Mouse (Mus musculus) forebrain, embryonic 11.5 days (tissue): ENCODE measurements around the gene Enox1. TPM values are rescaled to one million over a fixed set of nuclear protein-coding genes. Genes with fewer than 3 reads are reported as not detected.

ENCODE experiments used
- ATAC-seq: fragments of 200-750 bp; cut with Nextera tagmentation; replicated peaks from 2 replicates; pipeline ENCODE4 v1.8.0; 2017; ENCODE audit warnings: moderate TSS enrichment; ENCODE audit not compliant: low FRiP score
- DNase-seq: peaks from one replicate; pipeline ENCODE4 v3.0.0-alpha.2; 2017; ENCODE audit warnings: low spot score
- H3K27ac ChIP-seq: fragments of 300-500 bp; sonication (generic); 2 replicates; pipeline ENCODE4 v1.5.1; 2014; ENCODE audit warnings: low read depth, low read length
- H3K27me3 ChIP-seq: fragments of 300-500 bp; sonication (generic); 2 replicates; pipeline ENCODE4 v1.6.1; 2014; ENCODE audit warnings: mild to moderate bottlenecking, low read length, mixed read lengths; ENCODE audit not compliant: control insufficient read depth, insufficient read depth
- H3K36me3 ChIP-seq: fragments of 300-500 bp; sonication (generic); 2 replicates; pipeline ENCODE4 v1.6.1; 2014; ENCODE audit warnings: mild to moderate bottlenecking, low read length, moderate library complexity, mixed read lengths; ENCODE audit not compliant: control insufficient read depth, insufficient read depth
- H3K4me1 ChIP-seq: fragments of 300-500 bp; sonication (generic); replicated peaks from 2 replicates; pipeline ENCODE4 v1.6.1; 2014; ENCODE audit warnings: low read length, mixed read lengths; ENCODE audit not compliant: control insufficient read depth, insufficient read depth
- H3K4me2 ChIP-seq: fragments of 300-500 bp; sonication (generic); 2 replicates; pipeline ENCODE4 v1.6.1; 2014; ENCODE audit warnings: low read depth, mild to moderate bottlenecking, low read length, moderate library complexity, mixed read lengths; ENCODE audit not compliant: severe bottlenecking
- H3K4me3 ChIP-seq: fragments of 300-500 bp; sonication (generic); 2 replicates; pipeline ENCODE4 v1.5.1; 2014; ENCODE audit warnings: low read depth, low read length
- H3K9ac ChIP-seq: fragments of 300-500 bp; sonication (generic); 2 replicates; pipeline ENCODE4 v1.6.1; 2014; ENCODE audit warnings: low read length
- H3K9me3 ChIP-seq: fragments of 300-500 bp; sonication (generic); 2 replicates; pipeline ENCODE4 v1.6.1; 2016; ENCODE audit warnings: low read length, mixed read lengths; ENCODE audit not compliant: control insufficient read depth
- WGBS: fragments of 180-500 bp; shearing (Covaris S2); extraction: QIAGEN DNeasy Blood & Tissue Kit; methylation state at CpG from one replicate; pipeline ENCODE4 v1.1.7; 2014; 5-methylcytosine and 5-hydroxymethylcytosine counted together
- polyA plus RNA-seq: library from polyadenylated mRNA; unstranded; fragments of >200 nt; fragmentation: Nextera tagmentation; extraction: Ambion mirVana; gene quantifications from 2 replicates; pipeline ENCODE4 v1.2.1, GENCODE M21; 2014

Gene Enox1
- polyA plus RNA-seq, 1 experiment from 2014 or later, result 22.6 TPM

DNA sequence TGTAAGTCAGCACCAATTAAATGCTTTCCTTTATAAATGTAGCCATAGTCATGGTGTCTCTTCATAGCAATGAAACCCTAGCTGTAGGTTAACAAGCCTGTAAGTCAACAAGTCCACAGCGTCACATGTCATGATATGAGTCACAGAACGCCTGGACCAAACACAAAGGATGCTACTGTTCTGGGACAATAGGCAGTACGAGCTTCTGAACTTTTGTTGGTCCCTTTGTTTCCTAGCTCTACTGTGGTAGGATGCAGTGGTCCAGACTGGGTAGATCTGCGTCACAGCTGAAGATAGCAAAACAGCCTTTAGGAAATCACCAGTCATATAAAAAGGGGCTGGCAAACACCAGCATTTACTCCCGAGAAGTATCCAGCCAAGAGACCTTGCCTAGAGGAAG, 135.2 kb downstream of the Enox1 start:
- Histone ChIP-seq H3K27me3 (no peaks in the 10 kb centered on the region), H3K9ac (no peak overlapping the region), H3K4me1 (no peaks in the 10 kb centered on the region), H3K27ac (no peak overlapping the region), H3K4me2 (no peak overlapping the region), H3K4me3 (no peak overlapping the region), H3K36me3 (no peaks in the 10 kb centered on the region), H3K9me3 (no peaks in the 10 kb centered on the region)
- no peak for DNase-seq
- no peak for ATAC-seq
- 90% methylated on average over 5 of the region's 5 CpGs for WGBS

GRCm38 (mm10) chr14:77297039-77297438, 140.5 kb downstream of the Enox1 start:
- Histone ChIP-seq H3K4me2 (no peak overlapping the region), H3K27me3 (no peaks in the 10 kb centered on the region), H3K9me3 (no peaks in the 10 kb centered on the region), H3K36me3 (no peaks in the 10 kb centered on the region), H3K9ac (no peak overlapping the region), H3K27ac (no peak overlapping the region), H3K4me3 (no peak overlapping the region), H3K4me1 (no peaks in the 10 kb centered on the region)
- 66% methylated on average over 4 of the region's 4 CpGs for WGBS
- DNase-seq (no peak), ATAC-seq (no peak)

DNA sequence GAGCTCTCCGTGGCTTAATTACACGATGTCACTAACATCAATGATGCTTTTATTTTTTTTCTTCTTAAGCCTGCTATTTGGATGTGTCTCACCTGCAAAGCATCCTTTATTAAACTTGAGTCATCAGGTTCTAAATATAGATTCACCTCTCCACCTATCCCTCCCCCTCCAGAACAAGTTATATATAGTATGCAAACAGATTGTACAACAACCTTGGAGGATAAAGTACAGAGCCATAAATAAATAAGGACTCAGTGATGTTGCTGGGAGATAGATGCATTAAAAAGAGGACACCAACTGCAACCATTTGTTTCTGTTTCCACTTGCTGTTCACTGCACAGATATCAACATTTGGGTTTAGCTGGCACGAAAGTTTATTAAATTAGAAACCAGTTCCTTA, 141.8 kb downstream of the Enox1 start:
- no peaks in the 10 kb centered on the region for H3K9me3 ChIP-seq
- no peak overlapping the region for H3K27ac ChIP-seq
- no peaks in the 10 kb centered on the region for H3K4me1 ChIP-seq
- H3K36me3 ChIP-seq, result no peaks in the 10 kb centered on the region
- no peaks in the 10 kb centered on the region for H3K27me3 ChIP-seq
- ATAC-seq (no peak), DNase-seq (no peak)
- H3K9ac ChIP-seq, result no peak overlapping the region
- H3K4me3 ChIP-seq, result no peak overlapping the region
- 98% methylated on average over 3 of the region's 3 CpGs for WGBS
- no peak overlapping the region for H3K4me2 ChIP-seq

DNA sequence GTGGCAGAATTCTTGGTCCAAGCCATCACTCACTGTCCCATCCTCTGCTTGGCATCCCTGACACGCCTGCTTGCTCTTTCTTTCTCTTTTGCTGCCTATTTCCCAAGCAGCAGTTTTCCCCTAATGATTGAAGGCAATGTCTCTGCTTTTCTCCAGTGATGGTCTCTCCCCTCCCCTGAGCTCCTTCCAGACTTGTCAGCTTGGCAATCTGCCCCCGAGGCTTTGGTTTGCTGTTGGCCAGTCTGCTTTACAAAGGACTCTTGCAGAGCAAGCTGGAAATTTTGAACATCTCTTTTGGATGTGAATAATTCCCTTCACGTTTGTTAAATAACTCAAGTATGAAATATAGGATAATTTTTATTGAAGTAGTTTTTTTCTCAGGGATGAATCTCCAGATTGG, 153.0 kb downstream of the Enox1 start:
- no peaks in the 10 kb centered on the region for H3K36me3 ChIP-seq
- 80% methylated on average over 3 of the region's 3 CpGs for WGBS
- H3K4me1 ChIP-seq, result no peaks in the 10 kb centered on the region; the same call in 1 of the 2 replicates
- no peak overlapping the region for H3K4me2 ChIP-seq
- no peak overlapping the region for H3K4me3 ChIP-seq
- H3K27ac ChIP-seq, result no peak overlapping the region
- no peaks in the 10 kb centered on the region for H3K9me3 ChIP-seq
- no peak for ATAC-seq
- DNase-seq, result no peak
- no peak overlapping the region for H3K9ac ChIP-seq
- no peaks in the 10 kb centered on the region for H3K27me3 ChIP-seq

- 82% methylated on average over 6 of the region's 6 CpGs for WGBS
These were observed 154.9 kb downstream of the Enox1 start for GRCm38 (mm10) chr14:77311456-77311855.

DNA sequence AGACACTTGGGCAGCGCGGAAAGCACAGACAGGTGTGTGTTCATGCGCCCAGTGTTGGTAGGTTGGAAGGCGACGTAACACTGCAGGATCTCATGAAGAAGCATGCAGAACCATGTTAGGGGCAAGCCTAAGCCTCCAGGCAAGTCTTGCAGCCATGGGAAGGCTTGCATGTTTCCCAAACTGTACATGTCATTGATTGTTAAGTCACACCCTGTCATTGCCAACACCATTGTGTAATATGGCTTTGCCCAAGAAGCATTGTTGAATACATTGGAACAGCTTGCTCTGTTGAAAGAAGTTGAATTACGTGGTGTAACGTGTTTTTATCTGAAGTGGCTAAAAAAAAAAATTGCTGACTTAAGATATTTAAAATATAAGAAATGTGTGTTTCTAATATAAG, 162.8 kb downstream of the Enox1 start:
- no peak overlapping the region for H3K4me2 ChIP-seq
- no peaks in the 10 kb centered on the region for H3K9me3 ChIP-seq
- H3K36me3 ChIP-seq, result no peaks in the 10 kb centered on the region
- H3K9ac ChIP-seq, result no peak overlapping the region
- no peak for ATAC-seq
- no peaks in the 10 kb centered on the region for H3K27me3 ChIP-seq
- no peak overlapping the region for H3K4me3 ChIP-seq
- no peak for DNase-seq
- WGBS, result 93% methylated on average over 7 of the region's 7 CpGs
- no peaks in the 10 kb centered on the region for H3K4me1 ChIP-seq
- no peak overlapping the region for H3K27ac ChIP-seq

More at GRCm38 (mm10) chr14:77311456-77311855, 154.9 kb downstream of the Enox1 start:
- H3K4me2 ChIP-seq, result no peak overlapping the region
- no peak overlapping the region for H3K9ac ChIP-seq
- H3K4me3 ChIP-seq, result no peak overlapping the region
- H3K27me3 ChIP-seq, result no peaks in the 10 kb centered on the region
- ATAC-seq (no peak), DNase-seq (no peak)
- H3K36me3 ChIP-seq, result no peaks in the 10 kb centered on the region
- H3K27ac ChIP-seq, result no peak overlapping the region
- H3K4me1 ChIP-seq, result no peaks in the 10 kb centered on the region; the same call in 1 of the 2 replicates
- H3K9me3 ChIP-seq, result no peaks in the 10 kb centered on the region

DNA sequence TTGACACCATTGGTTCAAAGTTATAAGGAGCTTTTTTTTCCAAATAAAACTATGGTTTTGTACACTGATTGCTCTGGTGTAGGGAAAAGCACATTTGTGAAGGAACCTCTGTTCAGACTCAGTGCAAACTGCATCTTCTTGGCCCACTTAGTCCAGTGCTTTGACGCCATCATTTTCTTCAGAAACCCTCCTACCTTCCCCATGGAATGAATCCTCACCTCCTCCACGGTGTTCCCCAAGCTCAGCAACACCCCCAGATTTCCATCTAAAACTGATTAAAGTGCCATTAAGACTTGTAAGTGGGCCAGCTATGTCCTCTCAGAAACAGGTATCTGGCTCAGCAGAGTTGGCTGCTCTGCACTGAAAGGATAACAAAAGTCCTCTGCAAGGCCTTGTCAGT, 167.8 kb downstream of the Enox1 start:
- H3K4me1 ChIP-seq, result no peaks in the 10 kb centered on the region
- 96% methylated on average over 2 of the region's 2 CpGs for WGBS

GRCm38 (mm10) chr14:77327693-77328092, 171.1 kb downstream of the Enox1 start:
- Histone ChIP-seq H3K4me1 (no peaks in the 10 kb centered on the region), H3K4me3 (no peak overlapping the region), H3K27ac (no peak overlapping the region), H3K27me3 (no peaks in the 10 kb centered on the region), H3K9ac (no peak overlapping the region), H3K4me2 (no peak overlapping the region), H3K9me3 (no peaks in the 10 kb centered on the region; the same call in 1 of the 2 replicates), H3K36me3 (no peaks in the 10 kb centered on the region)
- 75% methylated on average over 3 of the region's 3 CpGs for WGBS
- no peak for DNase-seq
- no peak for ATAC-seq

More for the DNA sequence above, 167.8 kb downstream of the Enox1 start:
- H3K27me3 ChIP-seq, result no peaks in the 10 kb centered on the region
- H3K4me2 ChIP-seq, result no peak overlapping the region
- H3K4me3 ChIP-seq, result no peak overlapping the region
- no peaks in the 10 kb centered on the region for H3K36me3 ChIP-seq
- H3K27ac ChIP-seq, result no peak overlapping the region
- DNase-seq (no peak), ATAC-seq (no peak)
- no peaks in the 10 kb centered on the region for H3K9me3 ChIP-seq
- no peak overlapping the region for H3K9ac ChIP-seq

- ATAC-seq (no peak), DNase-seq (no peak)
- H3K4me3 ChIP-seq, result no peak overlapping the region
- H3K9ac ChIP-seq, result no peak overlapping the region
- no peaks in the 10 kb centered on the region for H3K36me3 ChIP-seq
- no peak overlapping the region for H3K27ac ChIP-seq
- H3K4me1 ChIP-seq, result no peaks in the 10 kb centered on the region
- H3K4me2 ChIP-seq, result no peak overlapping the region
- no peaks in the 10 kb centered on the region; the same call in 1 of the 2 replicates for H3K9me3 ChIP-seq
- H3K27me3 ChIP-seq, result no peaks in the 10 kb centered on the region
These were observed 173.2 kb downstream of the Enox1 start for GRCm38 (mm10) chr14:77329791-77330190.
